Mouse (Mus musculus) thymus, adult 2 months (tissue): ENCODE measurements around the gene Stra6.

Source experiments
- CTCF ChIP-seq: fragments of 200-500 bp; IDR thresholded peaks from 2 replicates; pipeline ENCODE4 v1.5.1; 2012; ENCODE audit warnings: mild to moderate bottlenecking, control low read depth, low read length, moderate library complexity, borderline replicate concordance; ENCODE audit not compliant: control insufficient read depth, poor library complexity, insufficient read depth; ENCODE audit errors: extremely low read depth
- POLR2A ChIP-seq: fragments of 200-500 bp; IDR thresholded peaks from 2 replicates; pipeline ENCODE4 v1.6.1; 2012; ENCODE audit warnings: mild to moderate bottlenecking, low read length, control low read depth, moderate library complexity; ENCODE audit not compliant: control insufficient read depth, poor library complexity, insufficient read depth; ENCODE audit errors: extremely low read depth

- TF ChIP-seq CTCF (no peak), POLR2A (no peak)
These were observed 28.2 kb downstream of the Stra6 start for GRCm38 (mm10) chr9:58091623-58092425.
